Mouse (Mus musculus) testis, postnatal 10 days (tissue): Measurements from ENCODE around the gene Daxx.
A peak's percentile ranks its signal among the peaks of the same experiment; 100 is the strongest.

Source experiments
- DNase-seq: peaks from one replicate; pipeline ENCODE4 v3.0.0; 2021; ENCODE audit warnings: low spot score

The Daxx gene

DNA sequence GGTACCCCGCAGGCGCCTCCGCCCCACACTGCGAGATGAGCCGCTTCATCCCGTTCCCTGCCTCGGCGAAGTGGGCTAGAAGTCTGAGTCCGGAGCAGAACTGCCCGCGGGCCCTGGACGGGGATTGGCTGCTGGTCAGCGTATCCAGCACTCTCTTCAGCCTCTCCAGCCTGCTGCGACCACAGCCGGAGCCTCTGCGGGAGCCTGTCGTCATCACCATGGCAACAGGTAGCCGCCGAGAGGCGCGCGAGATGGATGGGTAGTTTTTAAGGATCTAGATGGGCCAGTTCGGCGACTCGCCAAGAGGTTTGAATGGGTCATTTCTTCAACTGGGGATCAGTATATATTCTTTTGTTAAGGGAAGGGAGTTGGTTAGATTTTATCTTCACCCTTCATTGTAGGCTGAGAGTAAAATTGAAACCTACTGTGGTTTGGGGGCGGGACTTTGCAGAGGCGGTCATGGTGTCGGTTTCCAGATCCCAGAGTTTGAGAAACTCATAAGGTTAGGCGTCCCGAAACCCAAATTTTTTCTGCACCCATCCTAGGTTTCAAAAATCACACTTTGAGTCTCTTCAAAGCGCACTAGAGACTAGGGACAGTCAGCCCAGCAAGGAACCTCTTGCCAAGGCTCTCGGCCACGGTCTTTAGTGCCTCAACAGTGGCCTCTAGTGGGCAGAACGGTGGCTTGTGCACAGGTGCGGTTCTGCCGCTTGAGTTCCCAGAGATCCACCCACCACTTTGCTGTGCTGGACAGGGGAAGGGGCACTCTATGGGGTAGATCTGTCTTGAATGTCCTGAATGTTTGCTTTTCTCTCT lies 11.3 kb downstream of the Daxx start:
- DNase-seq: peak; percentile 92

DNA sequence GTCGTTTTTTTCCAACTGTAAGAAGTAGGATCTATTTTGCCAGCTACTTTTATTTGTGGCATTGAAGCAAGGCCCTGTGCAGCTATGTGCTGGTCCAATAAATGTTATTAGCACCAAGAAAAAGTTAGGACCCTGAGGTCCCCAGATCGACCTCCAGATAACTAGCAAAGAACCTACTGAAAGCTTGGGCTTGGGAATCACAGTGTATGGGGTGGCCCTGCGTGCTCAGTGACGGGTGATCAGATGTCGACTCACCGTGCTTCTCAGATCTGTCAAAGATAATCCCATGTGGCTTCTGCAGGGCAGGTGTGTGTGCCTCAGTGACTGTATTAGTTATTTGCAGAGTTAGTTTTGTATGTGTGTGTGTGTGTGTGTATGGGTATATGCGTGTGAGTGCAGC lies 12.1 kb downstream of the Daxx start:
- no peak for DNase-seq

DNA sequence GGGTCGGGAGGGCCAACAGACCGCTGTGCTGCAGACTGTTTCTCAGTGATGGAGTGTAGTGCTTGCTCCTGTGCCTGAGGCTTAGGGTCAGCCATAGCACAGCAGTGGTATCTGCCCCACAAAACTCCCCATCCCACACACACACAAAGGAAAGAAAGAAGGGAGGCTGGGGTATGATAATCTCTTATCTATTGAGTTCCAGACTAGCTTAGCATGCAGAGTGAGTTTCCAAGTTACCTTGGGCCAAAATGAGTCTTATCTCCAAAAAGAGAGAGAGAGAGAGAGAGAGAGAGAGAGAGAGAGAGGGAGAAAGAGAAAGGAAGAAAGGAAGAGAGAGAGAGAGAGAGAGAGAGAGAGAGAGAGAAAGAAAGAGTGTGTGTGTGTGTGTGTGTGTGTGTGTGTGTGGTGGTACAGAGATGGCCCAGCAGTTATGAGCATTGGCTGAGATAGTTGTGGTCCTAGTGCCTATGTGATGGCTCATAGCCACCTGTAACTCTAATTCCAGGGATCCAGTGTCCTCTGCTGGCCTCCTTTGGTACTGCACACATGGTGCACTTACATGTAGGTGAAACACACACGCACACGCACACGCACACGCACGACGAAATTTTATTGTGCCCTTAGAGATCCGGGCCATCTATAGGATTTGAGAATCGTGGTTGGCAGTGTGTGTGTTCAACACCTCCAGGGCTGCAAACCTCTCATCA lies 15.5 kb downstream of the Daxx start:
- peak; percentile 80 for DNase-seq

DNA sequence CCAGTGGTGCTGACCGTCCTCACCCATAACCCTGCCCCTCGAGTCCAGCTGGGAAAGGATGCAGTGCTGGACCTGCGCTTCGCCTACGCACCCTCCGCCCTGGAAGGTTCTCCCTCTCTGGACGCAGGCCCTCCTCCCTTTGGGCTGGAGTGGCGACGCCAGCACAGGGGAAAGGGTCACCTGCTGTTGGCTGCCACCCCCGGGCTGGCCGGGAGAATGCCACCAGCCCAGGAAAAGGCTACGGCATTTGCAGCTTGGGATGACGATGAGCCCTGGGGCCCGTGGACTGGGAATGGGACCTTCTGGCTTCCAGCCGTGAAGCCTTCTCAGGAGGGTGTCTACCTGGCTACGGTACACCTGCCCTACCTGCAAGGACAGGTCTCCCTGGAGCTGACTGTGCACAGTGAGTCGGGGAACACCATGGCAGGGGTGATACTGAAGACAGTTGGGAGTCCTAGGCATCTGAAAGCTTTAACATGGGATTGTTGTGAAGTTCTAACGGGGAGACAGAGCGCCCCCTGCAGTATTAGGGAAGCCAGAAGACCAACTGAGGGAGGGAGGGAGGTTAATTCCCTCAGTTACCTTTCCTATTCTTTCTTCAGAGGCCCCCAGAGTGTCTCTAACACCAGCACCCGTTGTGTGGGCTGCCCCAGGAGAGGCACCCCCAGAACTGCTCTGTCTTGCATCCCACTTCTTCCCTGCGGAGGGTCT lies 16.3 kb downstream of the Daxx start:
- DNase-seq: peak; percentile 47

DNA sequence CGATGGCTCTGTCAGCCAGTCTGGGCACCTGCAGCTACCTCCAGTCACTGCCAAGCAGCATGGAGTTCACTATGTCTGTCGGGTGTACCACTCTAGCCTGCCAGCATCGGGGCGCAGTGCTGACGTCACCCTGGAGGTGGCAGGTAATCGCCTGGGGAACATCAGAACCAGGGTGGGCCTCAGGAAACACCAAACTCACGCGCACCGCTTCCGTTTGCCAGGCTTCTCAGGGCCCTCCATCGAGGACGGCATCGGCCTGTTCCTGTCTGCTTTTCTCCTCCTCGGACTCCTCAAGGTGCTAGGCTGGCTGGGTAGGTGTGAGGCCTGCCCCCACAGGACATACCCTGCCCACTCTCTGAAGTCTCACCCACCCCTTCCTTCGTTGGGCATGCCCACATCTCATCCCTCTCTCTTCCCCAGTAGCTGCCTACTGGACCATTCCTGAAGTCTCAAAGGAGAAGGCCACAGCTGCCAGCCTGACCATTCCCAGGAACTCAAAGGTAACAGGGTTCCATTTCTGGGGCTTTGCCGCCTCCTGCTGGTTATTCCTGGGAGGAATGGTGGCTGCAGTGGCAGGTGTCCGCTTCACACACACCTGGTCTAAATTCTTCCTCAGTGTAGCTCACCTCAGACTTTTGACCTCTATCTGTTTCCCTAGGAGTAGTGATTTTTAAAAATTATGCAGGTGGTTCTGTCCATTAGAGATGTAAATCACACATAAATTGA lies 17.2 kb downstream of the Daxx start:
- DNase-seq: peak; percentile 70

DNA sequence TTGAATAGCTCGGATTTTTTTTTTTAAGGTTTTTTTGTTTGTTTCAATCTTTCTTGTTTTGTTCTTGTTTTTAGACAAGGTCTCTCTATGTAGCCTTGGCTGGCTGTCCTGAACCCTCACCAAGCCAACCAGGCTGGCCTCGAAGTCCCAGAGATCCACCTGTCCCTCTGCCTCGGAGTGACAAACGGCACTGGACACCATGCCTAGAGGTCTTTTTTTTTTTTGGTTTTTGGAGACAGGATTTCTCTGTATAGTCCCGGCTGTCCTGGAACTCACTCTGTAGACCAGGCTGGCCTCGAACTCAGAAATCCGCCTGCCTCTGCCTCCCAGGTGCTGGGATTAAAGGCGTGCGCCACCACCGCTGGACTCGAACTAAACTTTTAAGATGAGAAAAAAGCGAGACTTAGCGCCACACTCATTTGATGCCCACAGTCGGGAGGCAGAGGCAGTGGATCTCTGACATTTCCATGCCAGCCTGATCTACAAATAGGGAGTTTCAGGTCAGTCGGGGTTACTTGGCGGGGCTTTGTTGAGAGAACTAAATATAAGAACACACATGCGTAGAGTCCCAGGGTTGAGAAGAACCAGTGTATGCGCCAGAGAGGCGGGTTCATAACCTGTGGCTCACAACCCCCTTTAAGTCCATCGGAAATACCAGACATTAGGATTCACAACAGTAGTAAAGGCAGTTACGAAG lies 19.2 kb downstream of the Daxx start:
- no peak for DNase-seq

DNA sequence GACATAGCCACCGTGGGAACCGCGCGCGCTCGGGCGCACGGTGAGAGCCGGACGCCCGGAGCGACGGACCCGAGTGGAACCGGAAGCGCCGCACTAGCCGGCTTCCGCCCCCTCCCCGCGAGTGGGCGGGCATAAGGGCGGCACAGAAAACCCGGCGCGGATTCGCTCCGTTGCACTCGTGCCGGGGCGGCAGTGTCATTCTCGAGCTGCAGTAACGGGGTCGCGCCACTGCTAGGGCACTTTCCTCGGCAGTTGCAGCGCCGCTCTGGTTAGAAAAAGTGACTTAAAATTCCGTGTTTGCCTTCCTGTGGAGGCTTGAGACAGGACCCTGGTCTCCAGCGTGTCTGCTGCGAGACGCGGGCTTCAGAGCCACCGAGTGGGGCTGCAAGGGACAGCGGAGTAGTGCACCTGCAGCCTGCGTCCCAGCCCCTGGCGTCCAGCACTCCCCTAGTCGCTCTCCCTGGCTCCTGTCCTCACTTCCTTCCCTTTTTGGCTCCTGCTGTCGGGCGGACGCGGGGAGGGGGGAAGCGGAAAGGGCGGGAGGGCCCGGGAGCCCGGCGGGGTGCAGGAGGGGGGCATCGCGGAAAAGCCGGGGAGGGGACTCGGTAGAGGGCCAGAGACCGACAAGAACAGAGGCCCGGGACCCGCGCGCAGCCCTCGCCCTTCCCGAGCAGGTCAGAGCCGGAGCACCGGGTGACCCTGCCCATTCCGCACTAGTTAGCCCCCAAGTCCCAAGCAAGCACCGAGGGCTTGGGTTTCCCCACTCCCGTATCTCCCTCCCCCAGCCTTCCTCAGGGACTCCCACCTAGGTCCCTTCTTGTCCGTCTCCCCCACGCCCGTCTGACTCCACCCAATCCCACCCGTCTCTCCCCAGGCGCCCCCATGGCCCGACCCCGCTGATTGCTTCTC lies 20.4 kb downstream of the Daxx start, which contains the start of gene Rgl2:
Rgl2 (plus strand) TSS at position 173 of the 909 bp plus-strand sequence.
- DNase-seq: peak; percentile 98

DNA sequence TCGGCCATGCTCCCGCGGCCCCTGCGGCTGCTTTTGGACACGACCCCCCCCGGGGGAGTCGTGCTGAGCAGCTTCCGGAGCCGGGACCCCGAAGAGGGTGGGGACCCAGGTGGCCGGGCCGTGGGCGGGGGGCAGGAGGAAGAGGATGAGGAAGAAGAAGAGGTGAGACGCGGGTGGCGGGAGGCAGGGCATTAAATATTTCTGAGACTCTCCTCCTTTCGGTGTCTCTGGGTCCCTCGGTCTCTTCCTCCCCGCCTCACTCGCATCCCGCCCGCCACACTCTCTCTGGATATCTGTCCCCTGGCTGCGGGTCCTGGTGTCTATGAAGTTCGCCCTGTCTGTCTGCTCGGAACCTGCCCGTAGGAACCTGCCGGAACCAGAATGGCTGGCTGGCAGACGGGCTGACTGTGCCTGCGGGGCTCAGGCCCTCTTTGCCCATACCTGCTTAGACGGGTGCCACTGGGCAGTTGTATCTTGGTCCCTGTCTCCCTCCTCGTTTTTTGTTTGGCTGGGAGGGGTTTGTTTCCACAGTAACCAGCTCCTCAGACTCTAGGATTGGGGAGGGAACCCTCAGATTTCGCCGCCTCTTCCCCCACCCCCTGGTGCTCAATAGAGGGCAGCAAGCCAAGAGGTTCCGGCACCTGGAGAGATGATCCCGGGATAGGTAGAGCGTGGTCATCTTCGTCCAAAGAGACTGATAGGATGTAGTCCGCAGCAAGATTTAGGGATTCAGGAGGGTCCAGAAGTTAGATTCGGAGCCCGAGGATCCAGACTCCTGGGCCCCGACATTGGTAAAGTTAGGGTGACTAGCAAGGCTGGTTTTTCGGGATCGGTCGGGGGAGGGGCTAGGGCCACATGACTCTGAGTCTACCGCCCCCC lies 21.3 kb downstream of the Daxx start:
- peak; percentile 72 for DNase-seq

DNA sequence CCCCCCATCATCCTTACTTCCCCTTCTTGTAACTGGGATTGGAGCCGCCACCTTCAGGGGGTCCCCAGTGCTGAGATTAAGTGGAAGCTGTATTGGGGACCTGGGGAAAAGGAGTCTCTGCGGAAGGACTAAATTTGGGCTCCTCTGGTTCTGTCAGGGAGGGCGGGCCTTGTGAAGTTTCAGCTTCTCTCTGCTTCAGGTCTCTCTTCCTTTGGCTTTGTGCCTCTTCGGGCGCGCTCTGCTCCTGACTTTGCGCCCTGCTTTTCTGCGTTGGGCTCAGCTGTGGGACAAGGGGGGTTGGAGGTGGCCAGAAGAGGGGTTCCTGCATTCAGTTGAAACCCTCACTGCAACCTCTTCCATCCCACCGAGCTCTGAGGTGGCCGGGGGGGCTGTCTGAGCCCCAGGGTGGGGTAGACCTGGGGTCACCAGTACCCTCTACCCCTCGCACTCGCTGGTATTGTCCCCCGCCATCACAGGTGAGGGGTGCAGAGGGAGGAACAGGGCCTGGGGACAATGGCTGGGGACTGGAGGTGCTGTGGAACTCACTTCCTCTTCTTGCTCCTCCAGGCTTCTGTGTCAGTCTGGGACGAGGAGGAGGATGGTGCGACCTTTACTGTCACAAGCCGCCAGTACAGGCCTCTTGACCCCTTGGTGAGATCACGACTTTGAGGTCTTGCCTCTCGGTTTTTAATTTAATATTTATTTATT lies 22.1 kb downstream of the Daxx start:
- DNase-seq: peak; percentile 48

DNA sequence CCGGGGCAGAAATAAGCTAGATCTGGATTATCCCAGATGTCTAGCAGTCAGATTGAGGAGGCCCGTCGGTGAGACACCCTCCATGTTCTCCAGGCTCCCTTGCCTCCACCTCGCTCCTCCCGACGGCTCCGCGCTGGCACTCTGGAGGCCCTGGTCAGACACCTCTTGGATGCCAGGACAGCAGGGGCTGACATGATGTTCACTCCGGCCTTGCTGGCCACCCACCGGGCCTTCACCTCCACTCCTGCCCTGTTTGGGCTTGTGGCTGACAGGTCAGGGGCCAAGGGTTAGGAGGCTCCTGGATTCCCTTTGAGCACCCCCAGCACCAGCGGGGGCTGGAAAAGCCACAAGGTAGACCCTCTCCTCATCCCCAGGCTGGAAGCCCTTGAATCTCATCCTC lies 22.7 kb downstream of the Daxx start:
- peak; percentile 52 for DNase-seq

DNA sequence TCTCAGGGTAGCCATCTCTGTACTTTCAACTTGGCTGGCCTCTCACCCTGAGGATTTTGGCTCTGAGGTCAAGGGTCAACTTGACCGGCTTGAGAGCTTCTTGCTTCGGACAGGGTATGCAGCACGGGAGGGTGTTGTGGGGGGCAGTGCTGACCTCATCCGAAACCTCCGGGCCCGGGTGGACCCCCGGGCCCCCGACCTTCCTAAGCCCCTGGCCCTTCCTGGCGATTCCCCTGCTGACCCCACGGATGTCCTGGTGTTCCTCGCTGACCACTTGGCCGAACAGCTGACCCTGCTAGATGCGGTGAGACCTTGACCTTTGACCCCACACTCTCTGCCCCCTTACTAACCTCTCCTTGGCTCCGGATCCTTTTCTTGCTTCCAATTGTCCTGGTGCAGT lies 23.2 kb downstream of the Daxx start:
- peak; percentile 48 for DNase-seq

DNA sequence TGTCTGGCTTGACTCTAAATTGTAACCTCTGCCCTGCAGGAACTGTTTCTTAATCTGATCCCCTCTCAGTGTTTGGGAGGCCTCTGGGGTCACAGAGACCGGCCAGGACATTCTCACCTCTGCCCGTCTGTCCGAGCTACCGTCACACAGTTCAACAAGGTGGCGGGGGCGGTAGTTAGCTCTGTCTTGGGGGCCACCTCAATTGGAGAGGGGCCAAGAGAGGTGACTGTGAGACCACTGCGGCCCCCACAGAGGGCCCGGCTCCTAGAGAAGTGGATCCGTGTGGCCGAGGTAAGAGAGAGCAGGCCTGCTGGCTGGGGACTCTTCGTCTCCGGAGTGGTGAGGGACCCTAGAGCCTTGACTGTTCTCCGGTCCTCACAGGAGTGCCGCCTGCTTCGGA lies 23.8 kb downstream of the Daxx start:
- DNase-seq: no peak

DNA sequence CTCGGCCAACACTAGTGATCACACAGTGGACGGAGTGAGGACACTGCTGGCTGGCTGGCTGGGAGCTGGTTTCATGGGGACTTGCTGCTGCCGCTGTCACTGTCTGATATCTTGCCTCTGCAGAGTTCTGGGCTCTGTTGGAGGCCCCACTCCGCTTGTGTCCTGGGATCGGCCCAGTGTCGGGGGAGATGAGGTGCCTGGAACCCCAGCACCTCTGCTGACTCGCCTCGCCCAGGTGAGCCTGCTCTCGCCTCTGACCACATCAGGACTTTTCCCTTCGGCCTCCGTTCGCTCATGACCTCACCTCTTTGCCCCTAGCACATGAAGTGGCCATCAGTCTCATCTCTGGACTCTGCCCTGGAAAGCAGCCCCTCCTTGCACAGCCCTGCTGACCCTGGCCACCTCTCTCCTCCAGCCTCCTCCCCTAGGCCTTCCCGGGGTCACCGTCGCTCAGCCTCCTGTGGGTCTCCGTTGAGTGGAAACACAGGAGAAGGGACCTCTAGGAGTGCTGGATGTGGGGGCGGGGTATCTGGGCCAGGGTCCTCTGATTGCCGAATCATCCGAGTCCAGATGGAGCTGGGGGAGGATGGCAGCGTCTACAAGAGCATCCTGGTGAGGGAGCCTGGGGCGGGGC lies 26.3 kb downstream of the Daxx start:
- DNase-seq: peak; percentile 54

DNA sequence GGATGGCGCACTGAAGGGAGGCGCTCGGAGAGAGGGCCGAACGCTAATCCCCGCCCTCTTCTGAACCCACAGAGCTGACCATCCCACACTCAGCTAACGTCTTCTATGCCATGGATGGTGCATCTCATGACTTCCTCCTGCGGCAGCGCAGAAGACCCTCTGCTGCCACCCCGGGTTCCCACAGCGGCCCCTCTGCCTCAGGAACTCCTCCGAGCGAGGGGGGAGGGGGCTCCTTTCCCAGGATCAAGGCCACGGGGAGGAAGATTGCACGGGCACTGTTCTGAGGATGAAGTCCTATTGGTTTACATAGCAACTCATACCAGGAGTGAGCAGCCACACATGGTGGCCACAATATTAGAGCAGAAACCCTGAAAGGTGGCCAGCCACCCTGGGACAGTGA lies 27.8 kb downstream of the Daxx start:
- peak; percentile 49 for DNase-seq

DNA sequence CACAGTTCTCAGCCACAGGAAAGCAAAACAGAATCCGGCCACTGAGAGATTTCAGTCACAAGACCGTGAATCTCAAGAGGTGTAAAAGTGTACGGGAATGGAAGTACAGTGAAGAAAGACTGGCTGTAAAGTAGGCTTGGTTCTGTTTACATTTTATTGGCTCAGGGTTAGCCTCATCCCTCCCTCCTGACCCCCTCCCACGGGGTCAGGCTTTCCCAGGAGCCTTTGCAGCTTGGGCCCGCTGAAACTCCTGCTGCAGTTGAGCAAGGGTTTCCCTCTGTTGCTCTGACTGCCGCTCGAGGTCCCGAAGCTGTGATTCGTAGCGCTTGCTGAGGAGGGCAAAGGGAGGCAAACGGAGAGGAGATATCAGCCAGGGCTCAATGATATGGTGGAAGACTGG lies 29.6 kb downstream of the Daxx start:
- peak; percentile 47 for DNase-seq

DNA sequence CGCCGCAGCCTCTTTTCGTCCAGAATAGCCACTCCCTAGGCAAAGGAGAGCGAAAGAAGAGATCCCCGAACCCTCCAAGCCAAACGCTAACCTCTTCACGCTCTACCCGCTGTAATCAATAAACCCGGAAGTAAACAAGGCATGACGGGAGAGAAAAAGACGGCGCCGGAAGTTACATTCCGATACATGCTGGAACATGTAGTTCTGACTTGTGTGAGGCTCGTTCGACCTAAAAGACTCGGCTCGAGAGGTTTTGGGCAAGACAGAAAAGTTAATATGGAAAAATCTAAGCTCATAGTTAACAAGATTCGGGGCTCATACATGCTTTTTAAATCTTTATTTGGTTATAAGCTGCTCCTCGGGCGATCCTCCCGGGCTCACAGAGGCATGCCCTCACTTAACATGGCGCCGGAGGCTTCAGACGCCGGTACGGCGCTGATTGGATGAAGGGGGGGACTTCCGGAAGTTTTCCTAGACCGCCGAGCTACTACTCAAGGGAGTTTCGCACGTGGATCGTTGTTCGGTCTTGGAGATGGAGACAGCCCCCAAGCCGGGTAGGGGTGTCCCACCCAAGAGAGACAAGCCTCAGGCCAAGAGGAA lies 31.1 kb downstream of the Daxx start, which contains the start of the genes Pfdn6 and Wdr46:
Pfdn6 (minus strand) TSS at position 138 of the 600 bp plus-strand sequence.
Wdr46 (plus strand) TSS at position 455 of the 600 bp plus-strand sequence.
- DNase-seq: peak; percentile 92

DNA sequence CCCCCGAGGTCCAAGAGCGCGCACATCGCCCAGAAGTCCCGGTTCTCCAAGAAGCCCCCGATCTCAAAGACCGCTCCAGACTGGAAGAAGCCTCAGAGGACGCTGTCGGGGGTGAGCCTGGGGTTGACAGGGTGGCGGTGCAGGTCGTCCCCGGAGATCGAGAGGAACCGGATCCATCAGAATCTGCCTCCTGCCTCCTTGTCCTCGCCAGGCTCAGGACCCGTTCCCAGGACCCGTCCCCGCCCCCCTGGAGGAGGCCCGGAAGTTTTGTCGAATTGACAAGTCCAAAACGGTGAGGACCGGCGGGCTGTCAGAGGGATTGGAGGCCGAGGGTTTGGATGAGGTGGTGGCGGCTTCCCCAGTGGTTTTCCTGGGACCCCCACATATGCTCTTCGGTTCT lies 31.8 kb downstream of the Daxx start:
- DNase-seq: peak; percentile 73

DNA sequence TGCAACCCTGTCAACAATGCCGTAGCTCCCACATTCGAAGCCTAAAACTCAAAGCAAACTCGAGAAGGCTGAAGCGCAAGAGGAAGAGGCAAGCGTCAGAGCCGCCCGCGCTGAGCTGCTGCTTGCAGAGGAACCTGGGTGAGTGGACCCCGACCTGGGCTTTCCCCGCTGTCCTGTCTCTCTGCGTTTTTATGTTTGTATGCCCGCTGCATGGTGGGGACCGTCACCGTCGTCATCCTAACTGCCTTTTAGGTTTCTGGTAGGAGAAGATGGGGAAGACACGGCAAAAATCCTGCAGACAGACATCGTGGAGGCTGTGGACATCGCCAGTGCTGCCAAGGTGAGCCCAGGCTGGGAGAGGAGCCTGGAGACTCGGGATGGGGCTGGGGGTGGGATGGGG lies 32.2 kb downstream of the Daxx start:
- DNase-seq: no peak
